Mouse (Mus musculus) forebrain, embryonic 16.5 days (tissue): ENCODE measurements at regions not wholly inside any gene's neighbourhood (a gene's known extent, or its start where the extent isn't known, plus 50 kb on each side); places are given as distances from the start of the nearest gene placed in this dataset.
A peak's percentile ranks its signal among the peaks of the same experiment; 100 is the strongest.

Experiments
- ATAC-seq: fragments of 200-750 bp; cut with Nextera tagmentation; 2 replicates; pipeline ENCODE4 v1.8.0; 2017; ENCODE audit warnings: mild to moderate bottlenecking, moderate library complexity
- H3K27ac ChIP-seq: fragments of 300-500 bp; sonication (generic); 2 replicates; pipeline ENCODE4 v1.5.1; 2014; ENCODE audit warnings: low read length, control low read depth
- H3K27me3 ChIP-seq: fragments of 300-500 bp; sonication (generic); replicated peaks from 2 replicates; pipeline ENCODE4 v1.6.1; 2014; ENCODE audit warnings: low read length; ENCODE audit not compliant: control insufficient read depth, insufficient read depth
- H3K36me3 ChIP-seq: fragments of 300-500 bp; sonication (generic); 2 replicates; pipeline ENCODE4 v1.6.1; 2014; ENCODE audit not compliant: control insufficient read depth, insufficient read depth
- H3K4me1 ChIP-seq: fragments of 300-500 bp; sonication (generic); replicated peaks from 2 replicates; pipeline ENCODE4 v1.6.1; 2014; ENCODE audit warnings: low read length; ENCODE audit not compliant: control insufficient read depth, insufficient read depth
- H3K4me2 ChIP-seq: fragments of 300-500 bp; sonication (generic); 2 replicates; pipeline ENCODE4 v1.6.1; 2014; ENCODE audit warnings: mild to moderate bottlenecking, low read length, control low read depth
- H3K4me3 ChIP-seq: fragments of 300-500 bp; sonication (generic); replicated peaks from 2 replicates; pipeline ENCODE4 v1.5.1; 2014; ENCODE audit warnings: mild to moderate bottlenecking, low read length, control low read depth
- H3K9ac ChIP-seq: fragments of 300-500 bp; sonication (generic); replicated peaks from 2 replicates; pipeline ENCODE4 v1.6.1; 2014; ENCODE audit warnings: low read depth, low read length, control low read depth
- H3K9me3 ChIP-seq: fragments of 300-500 bp; sonication (generic); 2 replicates; pipeline ENCODE4 v1.6.1; 2016; ENCODE audit warnings: low read length; ENCODE audit not compliant: control insufficient read depth
- WGBS: fragments of 180-500 bp; shearing (Covaris S2); extraction: QIAGEN DNeasy Blood & Tissue Kit; methylation state at CpG from one replicate; pipeline ENCODE4 v1.1.7; 2014; 5-methylcytosine and 5-hydroxymethylcytosine counted together

GRCm38 (mm10) chr14:9338220-9338619 lies 672.2 kb upstream of the 4930452B06Rik start:
- Histone ChIP-seq H3K36me3 (no peaks in the 10 kb centered on the region), H3K27ac (no peak overlapping the region), H3K4me3 (no peak overlapping the region), H3K4me2 (no peak overlapping the region), H3K4me1 (no peaks in the 10 kb centered on the region), H3K9me3 (no peaks in the 10 kb centered on the region), H3K27me3 (no peaks in the 10 kb centered on the region), H3K9ac (no peak overlapping the region)
- WGBS: 82% methylated on average over 3 of the region's 3 CpGs
- no peak for ATAC-seq

- no peaks in the 10 kb centered on the region for H3K4me1 ChIP-seq
- H3K36me3 ChIP-seq: no peaks in the 10 kb centered on the region
- no peak overlapping the region for H3K27ac ChIP-seq
- no peak overlapping the region for H3K9ac ChIP-seq
- no peak overlapping the region for H3K4me3 ChIP-seq
- no peaks in the 10 kb centered on the region for H3K9me3 ChIP-seq
- H3K4me2 ChIP-seq: no peak overlapping the region
- 55% methylated on average over 3 of the region's 3 CpGs for WGBS
- ATAC-seq: peak; percentile 91
- no peaks in the 10 kb centered on the region for H3K27me3 ChIP-seq
Measured at GRCm38 (mm10) chr14:9337107-9337506, 671.1 kb upstream of the 4930452B06Rik start.

GRCm38 (mm10) chr14:9331593-9331992 lies 665.6 kb upstream of the 4930452B06Rik start:
- H3K4me1 ChIP-seq: peaks cover 14% of the 10 kb centered on the region
- H3K9ac ChIP-seq: no peak overlapping the region
- no peak overlapping the region for H3K27ac ChIP-seq
- H3K4me2 ChIP-seq: no peak overlapping the region
- H3K27me3 ChIP-seq: no peaks in the 10 kb centered on the region
- H3K4me3 ChIP-seq: no peak overlapping the region
- H3K36me3 ChIP-seq: no peaks in the 10 kb centered on the region
- no peaks in the 10 kb centered on the region for H3K9me3 ChIP-seq
- 15% methylated on average over 3 of the region's 3 CpGs for WGBS
- no peak for ATAC-seq

DNA sequence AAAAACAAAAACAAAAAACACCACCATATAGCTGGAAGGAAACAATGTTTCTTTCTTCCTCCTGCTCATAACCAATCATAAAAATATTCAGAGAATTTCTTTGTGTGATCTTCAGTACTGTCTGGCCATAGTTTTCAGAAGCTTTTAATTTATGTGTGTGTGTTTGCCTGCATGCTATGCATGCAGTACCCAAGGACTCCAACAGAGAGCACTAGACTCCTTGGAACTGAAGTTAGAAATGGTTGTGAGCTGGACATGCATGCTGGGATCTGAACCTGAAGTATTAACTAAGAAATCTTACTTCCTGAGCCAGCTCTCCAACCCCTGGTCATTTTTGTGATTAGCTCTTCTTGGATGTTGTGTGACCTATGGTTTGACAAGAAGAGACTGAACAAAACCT lies 664.7 kb upstream of the 4930452B06Rik start:
- ATAC-seq: no peak
- Histone ChIP-seq H3K4me2 (no peak overlapping the region), H3K4me1 (peaks cover 14% of the 10 kb centered on the region), H3K27ac (no peak overlapping the region), H3K9me3 (no peaks in the 10 kb centered on the region), H3K9ac (no peak overlapping the region), H3K27me3 (no peaks in the 10 kb centered on the region), H3K36me3 (no peaks in the 10 kb centered on the region), H3K4me3 (no peak overlapping the region)

GRCm38 (mm10) chr14:9329839-9330485 lies 663.9 kb upstream of the 4930452B06Rik start:
- H3K36me3 ChIP-seq: no peaks in the 10 kb centered on the region
- H3K4me2 ChIP-seq: peak overlapping the region; percentile 2; the same call in 1 of the 2 replicates
- no peaks in the 10 kb centered on the region for H3K27me3 ChIP-seq
- peaks cover 14% of the 10 kb centered on the region for H3K4me1 ChIP-seq
- ATAC-seq: peak; percentile 94
- H3K27ac ChIP-seq: peak overlapping the region; percentile 3
- no peak overlapping the region for H3K9ac ChIP-seq
- WGBS: 55% methylated on average over 12 of the region's 12 CpGs
- no peaks in the 10 kb centered on the region for H3K9me3 ChIP-seq
- H3K4me3 ChIP-seq: no peak overlapping the region

GRCm38 (mm10) chr14:9327344-9327743 lies 661.3 kb upstream of the 4930452B06Rik start:
- Histone ChIP-seq H3K9me3 (no peaks in the 10 kb centered on the region), H3K9ac (no peak overlapping the region), H3K36me3 (no peaks in the 10 kb centered on the region), H3K4me1 (peaks cover 14% of the 10 kb centered on the region), H3K4me2 (no peak overlapping the region), H3K4me3 (no peak overlapping the region), H3K27ac (no peak overlapping the region), H3K27me3 (no peaks in the 10 kb centered on the region)
- ATAC-seq: no peak
- 69% methylated on average over 1 of the region's 1 CpGs for WGBS

GRCm38 (mm10) chr14:9319842-9320241 lies 653.8 kb upstream of the 4930452B06Rik start:
- WGBS: 83% methylated on average over 4 of the region's 4 CpGs
- Histone ChIP-seq H3K9ac (no peak overlapping the region), H3K4me3 (no peak overlapping the region), H3K36me3 (no peaks in the 10 kb centered on the region), H3K27me3 (no peaks in the 10 kb centered on the region), H3K4me2 (no peak overlapping the region), H3K27ac (no peak overlapping the region), H3K9me3 (no peaks in the 10 kb centered on the region), H3K4me1 (no peaks in the 10 kb centered on the region)
- ATAC-seq: no peak

- no peaks in the 10 kb centered on the region for H3K9me3 ChIP-seq
- H3K27ac ChIP-seq: no peak overlapping the region
- H3K4me1 ChIP-seq: no peaks in the 10 kb centered on the region
- no peak overlapping the region for H3K4me3 ChIP-seq
- ATAC-seq: no peak
- no peaks in the 10 kb centered on the region for H3K36me3 ChIP-seq
- WGBS: 90% methylated on average over 2 of the region's 2 CpGs
- H3K4me2 ChIP-seq: no peak overlapping the region
- H3K9ac ChIP-seq: no peak overlapping the region
- H3K27me3 ChIP-seq: no peaks in the 10 kb centered on the region
Measured at GRCm38 (mm10) chr14:9318796-9319465, 652.9 kb upstream of the 4930452B06Rik start.

GRCm38 (mm10) chr14:9315224-9315623 lies 649.2 kb upstream of the 4930452B06Rik start:
- Histone ChIP-seq H3K36me3 (no peaks in the 10 kb centered on the region), H3K27me3 (no peaks in the 10 kb centered on the region), H3K4me1 (no peaks in the 10 kb centered on the region), H3K9me3 (no peaks in the 10 kb centered on the region), H3K9ac (no peak overlapping the region), H3K27ac (no peak overlapping the region), H3K4me3 (no peak overlapping the region), H3K4me2 (no peak overlapping the region)
- 60% methylated on average over 3 of the region's 3 CpGs for WGBS
- no peak for ATAC-seq
